Mouse (Mus musculus) kidney, postnatal 36 days (tissue): ENCODE data around the gene Tm9sf2.
A peak's percentile ranks its signal among the peaks of the same experiment; 100 is the strongest.

Experiments used
- DNase-seq, 2 experiments: peaks; one replicate each; pipeline ENCODE4 v3.0.0; 2021 to 2022; ENCODE audit warnings: mixed read lengths in 2 of 2

Gene Tm9sf2

GRCm38 (mm10) chr14:122106822-122107468 is at the start of gene Tm9sf2:
Gene Tm9sf2, plus strand, starts transcription at chr14:122107038.
- DNase-seq = peak; percentile 96 to 97

DNA sequence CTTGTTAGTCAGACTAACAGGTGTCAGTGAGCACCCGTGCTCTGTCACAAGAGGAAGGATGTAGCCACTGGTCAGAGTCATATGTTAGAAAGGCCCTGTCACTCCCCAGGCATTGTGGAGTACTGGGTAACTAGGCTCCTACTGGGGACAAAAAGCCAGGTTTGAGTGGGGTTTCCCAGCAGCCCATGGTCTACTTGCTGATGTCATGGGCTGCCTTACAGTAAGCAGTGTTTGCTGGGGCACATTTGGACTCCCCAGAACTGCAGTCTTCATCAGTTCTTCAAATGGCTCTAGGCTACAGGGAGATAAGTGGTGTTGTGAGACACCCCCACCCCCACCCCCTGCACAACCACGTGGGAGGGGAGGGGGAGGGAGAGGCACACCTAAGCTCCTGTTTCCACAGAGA is 48.9 kb upstream of the Tm9sf2 start:
- DNase-seq = no peak

GRCm38 (mm10) chr14:122060642-122061041 is 46.2 kb upstream of the Tm9sf2 start:
- DNase-seq = peak; percentile 83 to 90

- no peak for DNase-seq
These were observed 45.5 kb upstream of the Tm9sf2 start for GRCm38 (mm10) chr14:122061376-122061775.

- DNase-seq = no peak
These were observed 44.3 kb upstream of the Tm9sf2 start for GRCm38 (mm10) chr14:122062411-122063090.

DNA sequence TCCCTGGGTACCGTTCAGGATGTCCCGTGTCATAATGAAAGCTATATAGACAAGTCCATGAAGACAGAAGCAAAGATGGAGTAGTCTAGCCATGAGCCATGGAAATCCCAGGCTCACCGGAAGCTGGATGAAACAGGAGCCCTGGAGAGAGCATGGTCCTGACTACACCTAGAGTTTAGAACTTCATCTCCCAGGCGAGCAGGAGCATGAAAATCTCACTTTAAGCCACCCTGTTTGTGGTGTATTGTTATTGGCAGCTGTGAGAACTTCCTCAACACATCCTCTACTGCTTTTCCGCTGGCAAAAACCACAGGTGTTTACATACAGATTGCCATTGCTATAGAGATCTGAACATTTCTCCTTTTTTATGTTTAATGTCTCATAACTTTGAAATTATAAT is 43.2 kb upstream of the Tm9sf2 start:
- no peak for DNase-seq

- DNase-seq = peak; percentile 48 to 83
These were observed 42.3 kb upstream of the Tm9sf2 start for GRCm38 (mm10) chr14:122064519-122064918.

- DNase-seq = no peak
These were observed 40.6 kb upstream of the Tm9sf2 start for GRCm38 (mm10) chr14:122066243-122066642.

GRCm38 (mm10) chr14:122068036-122068435 is 38.8 kb upstream of the Tm9sf2 start:
- peak; percentile 70 to 77 for DNase-seq

DNA sequence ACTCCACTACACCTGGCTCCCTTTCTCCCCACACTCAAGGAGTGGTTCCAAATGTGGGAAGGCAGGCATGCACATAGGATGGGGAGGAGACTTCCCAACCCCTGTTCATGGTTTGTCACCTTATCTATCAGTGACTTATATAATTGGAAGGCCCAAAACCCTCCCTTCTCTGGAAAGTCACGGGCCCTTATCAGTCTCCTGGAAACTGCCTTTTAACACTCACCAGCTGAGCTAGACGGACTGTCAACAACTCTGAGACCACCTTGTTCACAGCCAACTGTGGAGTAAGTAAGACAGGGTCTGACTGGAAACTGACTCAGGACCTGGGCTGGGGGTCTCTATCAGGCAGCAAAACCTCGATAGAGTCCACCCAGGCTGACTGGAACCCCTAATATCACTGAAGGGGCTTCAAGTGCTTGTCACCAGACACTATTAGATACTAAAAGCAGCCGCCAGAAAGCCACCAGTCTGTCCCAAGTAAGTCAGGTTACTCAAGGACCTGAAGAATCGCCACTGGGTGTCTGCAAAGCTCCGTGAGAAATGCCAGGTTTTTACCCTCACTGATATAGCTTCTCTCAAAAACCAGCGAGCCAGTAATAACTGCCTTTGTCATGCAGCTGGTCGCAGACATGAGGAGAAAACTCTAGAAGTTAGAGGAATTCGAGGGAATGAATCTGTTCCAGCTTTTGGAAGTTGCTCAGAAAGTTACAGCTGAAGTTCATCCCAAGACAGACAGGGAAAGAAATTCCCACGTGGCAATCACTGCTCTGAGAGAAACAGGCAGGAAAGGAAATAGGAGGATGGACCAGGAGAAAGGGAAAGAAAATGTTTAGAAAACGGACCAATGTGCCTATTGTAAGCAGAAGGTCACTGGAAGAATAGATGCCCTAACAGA is 37.8 kb upstream of the Tm9sf2 start:
- DNase-seq = peak in 1 of 2 experiments; percentile 35

- DNase-seq = no peak
These were observed 36.9 kb upstream of the Tm9sf2 start for GRCm38 (mm10) chr14:122069948-122070347.

DNA sequence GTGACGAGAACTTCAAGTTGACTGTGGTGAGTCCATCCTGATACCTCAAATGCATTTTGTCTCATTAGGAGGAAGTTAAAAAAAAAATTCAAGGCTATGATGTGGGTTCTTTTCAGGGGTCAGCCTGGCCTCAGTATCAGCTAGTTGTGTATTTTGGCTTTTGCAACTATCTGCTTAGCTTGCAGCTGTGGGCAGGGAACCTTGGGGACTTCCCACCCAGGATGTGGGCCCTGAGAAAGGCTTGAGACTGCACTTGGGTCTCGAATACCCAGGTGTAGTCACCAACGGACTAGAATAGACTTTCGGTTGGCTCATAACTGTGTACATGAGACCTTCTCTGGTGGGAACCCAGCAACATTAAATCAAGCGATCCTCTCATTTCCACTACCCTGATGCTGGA is 33.4 kb upstream of the Tm9sf2 start:
- no peak for DNase-seq

- no peak for DNase-seq
These were observed 32.5 kb upstream of the Tm9sf2 start for GRCm38 (mm10) chr14:122074360-122074759.

DNA sequence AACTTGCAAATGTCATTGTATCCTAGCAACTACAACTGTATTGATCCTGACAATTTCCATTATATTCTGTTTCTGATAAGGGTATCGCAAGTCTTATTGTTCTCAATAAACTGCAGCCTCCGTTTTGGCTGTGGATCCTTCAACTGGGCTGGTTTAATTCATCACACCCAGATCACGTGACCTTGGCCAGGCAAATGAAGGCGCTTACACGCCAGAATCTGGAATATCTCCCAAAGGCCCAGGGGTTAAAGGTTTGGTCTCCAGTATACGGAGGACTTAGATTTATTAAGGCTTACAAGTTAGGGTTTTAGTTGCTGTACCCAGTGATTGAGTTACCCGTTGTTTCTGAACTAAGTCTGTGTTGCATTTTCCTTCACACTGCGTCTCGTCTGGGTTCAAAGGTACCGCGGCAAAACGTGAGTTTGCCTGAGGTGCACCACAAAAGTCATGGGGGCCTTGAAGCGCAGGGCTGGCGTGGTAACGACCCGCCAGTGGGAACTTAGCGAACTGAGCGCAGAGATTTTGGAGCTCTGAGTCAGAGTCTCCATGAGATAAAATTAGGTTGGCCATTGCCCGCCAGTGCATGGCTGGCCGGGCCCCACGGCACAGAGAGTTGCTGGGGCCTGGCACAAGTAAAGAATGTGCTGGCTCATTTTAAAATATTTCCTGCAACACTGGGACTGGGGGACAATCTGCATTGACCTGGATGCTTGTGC is 31.2 kb upstream of the Tm9sf2 start:
- peak; percentile 71 to 76 for DNase-seq

DNA sequence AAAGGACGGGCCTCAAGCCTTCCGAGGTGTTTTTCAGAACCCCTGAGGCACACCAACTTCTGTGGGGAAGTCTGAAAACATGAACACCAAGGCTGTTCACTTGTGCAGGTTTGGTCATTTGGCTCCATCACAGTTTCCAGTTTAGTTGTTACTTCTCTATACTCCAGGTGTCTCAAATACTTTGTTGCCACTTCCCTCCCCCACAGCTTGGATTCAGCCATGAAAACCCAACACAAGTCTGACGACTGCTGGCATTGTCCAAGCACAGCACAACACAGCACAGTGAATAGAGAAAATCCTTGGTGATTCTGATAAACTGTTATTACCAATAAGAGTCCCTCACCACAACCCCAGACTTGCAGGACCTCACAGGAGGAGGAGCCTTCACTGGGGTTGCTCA is 29.8 kb upstream of the Tm9sf2 start:
- peak in 1 of 2 experiments; percentile 28 for DNase-seq

DNA sequence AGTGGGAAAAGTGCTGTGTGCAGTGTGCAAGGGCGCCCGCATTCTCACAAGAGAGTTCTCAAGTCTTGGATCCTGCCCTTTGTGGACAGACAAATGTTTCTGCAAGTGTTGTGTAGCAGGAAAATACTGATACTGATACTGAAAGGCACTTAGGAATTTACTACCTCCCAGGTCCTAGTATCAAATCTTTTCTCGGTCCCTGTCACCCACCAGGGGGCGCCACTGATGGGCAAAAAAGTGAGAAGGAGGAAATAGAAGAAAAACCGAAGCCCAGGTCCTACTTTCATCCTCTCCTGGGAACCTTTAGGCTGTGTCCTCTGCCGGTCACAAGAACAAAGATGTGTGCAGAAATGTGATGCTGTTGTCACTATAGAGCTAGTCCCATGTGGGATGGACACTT is 27.4 kb upstream of the Tm9sf2 start:
- peak; percentile 60 to 90 for DNase-seq

GRCm38 (mm10) chr14:122079921-122080320 is 26.9 kb upstream of the Tm9sf2 start:
- DNase-seq = no peak

- DNase-seq = no peak
These were observed 25.5 kb upstream of the Tm9sf2 start for GRCm38 (mm10) chr14:122081308-122081707.

GRCm38 (mm10) chr14:122083499-122083898 is 23.3 kb upstream of the Tm9sf2 start:
- no peak for DNase-seq

DNA sequence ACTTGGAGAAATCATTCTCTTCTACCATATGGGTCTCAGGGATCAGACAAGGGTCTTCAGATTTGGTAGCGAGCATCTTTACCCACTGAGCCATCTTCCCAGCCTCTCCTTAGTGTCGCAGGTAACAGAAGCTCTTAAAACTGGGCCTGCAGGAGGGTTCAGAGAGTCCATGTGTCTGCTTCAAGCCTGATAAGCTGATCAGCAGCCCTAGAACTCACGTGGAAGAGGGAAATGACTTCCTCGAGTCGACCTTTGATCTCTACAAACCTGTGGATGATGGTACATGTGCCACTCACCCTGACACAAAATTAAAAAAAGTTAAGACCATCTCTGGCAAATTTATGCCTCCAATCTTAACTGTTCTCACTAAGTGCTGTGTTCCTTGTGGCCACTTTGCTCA is 18.9 kb upstream of the Tm9sf2 start:
- DNase-seq = no peak

GRCm38 (mm10) chr14:122092363-122092762 is 14.5 kb upstream of the Tm9sf2 start:
- DNase-seq = no peak

- no peak for DNase-seq
These were observed 10.5 kb upstream of the Tm9sf2 start for GRCm38 (mm10) chr14:122096331-122096730.

DNA sequence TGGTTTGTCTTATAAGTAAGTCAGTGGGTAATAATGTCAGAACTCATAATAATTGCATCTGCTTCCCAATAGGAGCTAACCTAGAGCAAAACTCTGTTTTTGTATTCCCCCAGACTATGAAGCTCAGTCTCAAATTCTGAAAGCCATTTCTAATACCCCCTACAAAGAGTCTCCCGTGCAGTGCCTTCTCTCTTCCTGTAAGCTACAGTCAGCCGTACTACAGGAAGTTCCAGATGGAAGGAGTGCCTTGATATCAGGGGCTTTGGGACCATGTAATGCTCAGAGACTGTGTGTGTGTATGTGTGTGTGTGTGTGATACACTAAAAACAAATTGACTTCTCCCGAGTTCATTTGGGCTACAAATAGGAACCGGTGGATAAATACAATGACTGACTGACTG is 7.3 kb upstream of the Tm9sf2 start:
- no peak for DNase-seq
